Comparison of ENCODE assay signal across 25 mouse cellular contexts in genomic region chr17:26788986-26789385, GRCm38 (mm10). TPM values are rescaled to one million over a fixed set of nuclear protein-coding genes. Genes with fewer than 3 reads are reported as not detected.
"Had no signal": no experiment of that assay in that cellular context is flagged by ENCODE, and none has a peak within 500 bp of the region (broad histone marks: within the 10 kb centered on the region; RNA-seq: fewer than 3 reads in every experiment).

No protein-coding gene starts in this region.

- H3K4me1 ChIP-seq: lung, embryonic 15.5 days; midbrain, embryonic 13.5 days; midbrain, embryonic 15.5 days; neural tube, embryonic 12.5 days; stomach, embryonic 15.5 days had no signal

- H3K4me2 ChIP-seq: liver, embryonic 15.5 days; lung, embryonic 15.5 days; midbrain, embryonic 11.5 days; midbrain, embryonic 13.5 days; midbrain, embryonic 15.5 days; neural tube, embryonic 12.5 days; stomach, embryonic 15.5 days had no signal

- H3K27ac ChIP-seq: liver, embryonic 15.5 days; lung, embryonic 15.5 days; macrophage; midbrain, embryonic 13.5 days; midbrain, embryonic 15.5 days; neural tube, embryonic 12.5 days; stomach, embryonic 15.5 days; stomach, postnatal 0 days had no signal

- H3K9ac ChIP-seq: liver, embryonic 15.5 days; liver, postnatal 0 days; lung, embryonic 15.5 days; midbrain, embryonic 13.5 days; midbrain, embryonic 15.5 days; neural tube, embryonic 12.5 days; stomach, embryonic 15.5 days had no signal

- H3K27me3 ChIP-seq: liver, embryonic 15.5 days; lung, embryonic 15.5 days; megakaryocyte, embryonic 14.5 days; midbrain, embryonic 13.5 days; midbrain, embryonic 15.5 days; neural tube, embryonic 12.5 days; stomach, embryonic 15.5 days had no signal

- DNase-seq: liver, postnatal 0 days; lung, adult 2 months; lung, postnatal 14 days; lung, postnatal 36 days; right cerebral cortex, postnatal 14 days; thymus, adult 2 months; thymus, postnatal 25 days; thymus, postnatal 4 days had no signal

- H3K9me3 ChIP-seq: liver, embryonic 15.5 days; lung, embryonic 15.5 days; megakaryocyte, embryonic 14.5 days; midbrain, embryonic 13.5 days; midbrain, embryonic 15.5 days; neural tube, embryonic 12.5 days; stomach, embryonic 15.5 days had no signal

- H3K4me3 ChIP-seq: liver, embryonic 15.5 days; lung, embryonic 15.5 days; megakaryocyte, embryonic 14.5 days; midbrain, embryonic 13.5 days; midbrain, embryonic 15.5 days; neural tube, embryonic 12.5 days; stomach, embryonic 15.5 days had no signal

RNA-seq across cellular contexts. Expression of gene Nkx2-5, which starts 55.8 kb away (rescaled TPM):
- total RNA-seq: megakaryocyte progenitor cell, adult 5-6 weeks; midbrain, postnatal 0 days; monocyte, adult 5-6 weeks; neutrophil, adult 5-6 weeks had no signal
- polyA plus RNA-seq: liver, postnatal 0 days; macrophage; midbrain, embryonic 11.5 days; midbrain, embryonic 13.5 days; midbrain, postnatal 0 days; neural tube, embryonic 12.5 days; neural tube, embryonic 14.5 days; testis, adult 2 months; urinary bladder, adult 2 months had no signal
